Mouse (Mus musculus): ENCODE measurements around the gene Tdrd6. TPM values are rescaled to one million over a fixed set of nuclear protein-coding genes. Genes with fewer than 3 reads are reported as not detected.

Gene Tdrd6
- total RNA-seq, 1 experiment, result 0.27 TPM

DNA sequence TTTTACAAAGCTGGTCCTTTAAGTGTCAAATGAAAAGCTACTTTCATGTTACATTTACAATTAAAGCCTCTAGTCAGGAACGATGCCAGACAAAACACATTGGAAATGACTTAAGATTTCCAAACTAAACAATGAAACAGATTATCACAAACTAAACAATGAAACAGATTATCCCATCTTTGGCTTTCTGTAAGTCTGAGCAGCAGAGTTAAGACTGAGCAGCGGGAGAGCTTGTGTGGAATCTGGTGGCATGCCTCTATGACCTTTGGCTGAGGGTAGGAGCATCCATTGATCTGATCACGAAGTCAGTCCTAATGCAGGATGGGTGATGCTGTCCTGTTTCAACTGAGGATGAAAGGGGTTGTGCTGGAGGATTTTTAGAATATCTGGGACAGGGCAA lies 17.9 kb downstream of the Tdrd6 start:
- Histone ChIP-seq H3K4me1 (ENCODE audit: control insufficient read depth in 2 of 2, insufficient read depth in 2 of 2, low read length in 2 of 2, poor library complexity in 1 of 2) (no peaks in the 10 kb centered on the region), H3K9ac (ENCODE audit: insufficient read depth, low read depth, low read length, poor library complexity, severe bottlenecking) (no peak overlapping the region), H3K36me3 (ENCODE audit: control insufficient read depth, insufficient read depth, low read length, poor library complexity, severe bottlenecking) (no peaks in the 10 kb centered on the region), H3K4me3 (ENCODE audit: insufficient read depth in 1 of 2, low read depth in 1 of 2, low read length in 2 of 2, poor library complexity in 1 of 2, severe bottlenecking in 1 of 2) (no peak overlapping the region), H3K9me3 (ENCODE audit: control insufficient read depth, insufficient read depth, low read depth, low read length) (no peaks in the 10 kb centered on the region), H3K27ac (ENCODE audit: insufficient read depth, low read depth, low read length, poor library complexity, severe bottlenecking) (no peak overlapping the region)
- DNase-seq (ENCODE audit: low read depth, low spot score), result no peak
- in situ Hi-C loops (cut with MboI; ENCODE audit: low sequenced_read_pairs in 2 of 2, unreplicated experiment in 2 of 2), result loop anchor here in 1 of 2 experiments (25.0 kb wide), 1 partner anchor 350 kb away; the partner anchor contains the start of gene Adgrf1
- no peak for TF ChIP-seq HCFC1 (IDR thresholded peaks at IDR 0.05; ENCODE audit: borderline replicate concordance, insufficient read depth, low read length)

DNA sequence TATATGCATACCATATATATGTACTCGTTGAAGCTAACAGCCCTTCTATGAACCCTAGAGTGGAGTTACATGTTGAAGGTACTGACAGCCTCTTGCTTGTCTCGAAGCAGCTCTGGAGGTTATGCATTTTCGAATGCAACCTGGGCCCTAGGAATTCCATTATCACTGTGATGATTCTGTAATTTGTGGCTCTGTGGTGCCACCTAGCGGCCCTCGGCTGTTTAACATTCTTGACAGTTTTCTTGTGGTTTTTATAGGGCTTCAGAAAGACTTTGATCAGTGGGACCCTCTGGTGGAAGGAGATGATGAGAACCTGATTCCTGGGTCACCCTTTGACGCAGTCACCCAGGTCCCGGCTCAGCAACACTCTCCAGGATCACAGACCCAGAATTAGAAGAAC lies 18.5 kb downstream of the Tdrd6 start:
- in situ Hi-C loops (cut with MboI; ENCODE audit: low sequenced_read_pairs in 2 of 2, unreplicated experiment in 2 of 2), result loop anchor here in 1 of 2 experiments (25.0 kb wide), 1 partner anchor 349 kb away; the partner anchor contains the start of gene Adgrf1
- no peak overlapping the region for H3K4me3 ChIP-seq (ENCODE audit: insufficient read depth in 1 of 2, low read depth in 1 of 2, low read length in 2 of 2, poor library complexity in 1 of 2, severe bottlenecking in 1 of 2)
- no peak overlapping the region for H3K9ac ChIP-seq (ENCODE audit: insufficient read depth, low read depth, low read length, poor library complexity, severe bottlenecking)
- no peak overlapping the region for H3K27ac ChIP-seq (ENCODE audit: insufficient read depth, low read depth, low read length, poor library complexity, severe bottlenecking)
- H3K4me1 ChIP-seq (ENCODE audit: control insufficient read depth in 2 of 2, insufficient read depth in 2 of 2, low read length in 2 of 2, poor library complexity in 1 of 2), result no peaks in the 10 kb centered on the region
- no peaks in the 10 kb centered on the region for H3K9me3 ChIP-seq (ENCODE audit: control insufficient read depth, insufficient read depth, low read depth, low read length)
- TF ChIP-seq MAFK (IDR thresholded peaks at IDR 0.05; ENCODE audit: insufficient read depth, low read depth, low read length) (no peak), ZNF384 (IDR thresholded peaks at IDR 0.05; ENCODE audit: low read depth, low read length) (no peak), ZC3H11A (IDR thresholded peaks at IDR 0.05; ENCODE audit: borderline replicate concordance, low read depth, low read length) (peak; percentile 74), HCFC1 (IDR thresholded peaks at IDR 0.05; ENCODE audit: borderline replicate concordance, insufficient read depth, low read length) (no peak), CHD2 (IDR thresholded peaks at IDR 0.05; ENCODE audit: low read depth, low read length) (no peak)
- H3K36me3 ChIP-seq (ENCODE audit: control insufficient read depth, insufficient read depth, low read length, poor library complexity, severe bottlenecking), result no peaks in the 10 kb centered on the region
- DNase-seq (ENCODE audit: low read depth, low spot score), result peak; percentile 74

DNA sequence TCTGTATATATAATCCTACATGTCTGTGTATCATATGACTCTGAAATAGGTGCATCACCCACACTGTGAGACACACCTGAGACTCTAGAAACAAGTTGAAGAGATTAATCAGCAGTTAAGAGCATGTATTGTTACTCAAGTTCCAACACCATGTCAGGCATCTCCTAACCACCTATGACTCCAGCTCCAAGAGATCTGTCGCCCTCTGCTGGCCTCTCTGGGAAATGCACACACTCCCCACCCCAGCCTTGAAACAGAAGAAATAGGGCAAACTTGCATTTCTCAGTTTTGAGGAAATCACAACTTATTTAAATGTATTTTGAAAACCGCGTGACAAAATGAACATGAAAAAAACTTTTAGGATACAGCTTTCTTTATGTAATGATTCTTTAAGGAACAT lies 23.4 kb downstream of the Tdrd6 start:
- H3K9ac ChIP-seq (ENCODE audit: insufficient read depth, low read depth, low read length, poor library complexity, severe bottlenecking), result no peak overlapping the region
- peak; percentile 65 for DNase-seq (ENCODE audit: low read depth, low spot score)
- H3K27ac ChIP-seq (ENCODE audit: insufficient read depth, low read depth, low read length, poor library complexity, severe bottlenecking), result no peak overlapping the region
- no peaks in the 10 kb centered on the region for H3K4me1 ChIP-seq (ENCODE audit: control insufficient read depth in 2 of 2, insufficient read depth in 2 of 2, low read length in 2 of 2, poor library complexity in 1 of 2)
- H3K9me3 ChIP-seq (ENCODE audit: control insufficient read depth, insufficient read depth, low read depth, low read length), result no peaks in the 10 kb centered on the region
- in situ Hi-C loops (cut with MboI; ENCODE audit: low sequenced_read_pairs in 2 of 2, unreplicated experiment in 2 of 2), result loop anchor here (5.0 to 25.0 kb wide), 4 partner anchors 89 to 344 kb away; partner anchors contain the start of gene Adgrf1 (in 1 of the 2)
- no peak overlapping the region for H3K4me3 ChIP-seq (ENCODE audit: insufficient read depth in 1 of 2, low read depth in 1 of 2, low read length in 2 of 2, poor library complexity in 1 of 2, severe bottlenecking in 1 of 2)
- TF ChIP-seq MAFK (IDR thresholded peaks at IDR 0.05; ENCODE audit: insufficient read depth, low read depth, low read length) (no peak), ZC3H11A (IDR thresholded peaks at IDR 0.05; ENCODE audit: borderline replicate concordance, low read depth, low read length) (peak; percentile 90)
- H3K36me3 ChIP-seq (ENCODE audit: control insufficient read depth, insufficient read depth, low read length, poor library complexity, severe bottlenecking), result no peaks in the 10 kb centered on the region

DNA sequence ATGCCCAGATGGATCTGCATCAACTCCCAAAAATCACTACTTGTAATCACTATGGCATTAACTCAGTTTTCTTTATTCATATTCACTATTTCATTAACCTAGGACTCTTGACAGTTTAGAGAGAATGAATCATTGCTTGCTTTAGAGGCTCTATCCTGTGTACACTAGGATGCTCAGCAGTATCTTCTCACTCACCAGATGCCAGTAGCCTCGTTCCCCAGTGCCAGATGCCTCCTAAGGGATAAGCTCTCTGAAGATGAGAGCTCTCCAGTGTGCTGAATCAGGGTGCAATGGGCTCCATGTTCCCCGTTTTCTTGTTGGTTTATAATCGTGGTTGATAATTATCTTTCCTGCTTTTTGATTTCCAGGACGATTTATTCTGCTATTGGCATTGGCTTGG lies 31.4 kb downstream of the Tdrd6 start:
- no peaks in the 10 kb centered on the region for H3K9me3 ChIP-seq (ENCODE audit: control insufficient read depth, insufficient read depth, low read depth, low read length)
- no peaks in the 10 kb centered on the region for H3K4me1 ChIP-seq (ENCODE audit: control insufficient read depth in 2 of 2, insufficient read depth in 2 of 2, low read length in 2 of 2, poor library complexity in 1 of 2)
- no peak for TF ChIP-seq ZNF384 (IDR thresholded peaks at IDR 0.05; ENCODE audit: low read depth, low read length)
- no peak for TF ChIP-seq ZC3H11A (IDR thresholded peaks at IDR 0.05; ENCODE audit: borderline replicate concordance, low read depth, low read length)
- TF ChIP-seq HCFC1 (IDR thresholded peaks at IDR 0.05; ENCODE audit: borderline replicate concordance, insufficient read depth, low read length), result no peak
- no peak for TF ChIP-seq CHD2 (IDR thresholded peaks at IDR 0.05; ENCODE audit: low read depth, low read length)
- no peak for TF ChIP-seq MAFK (IDR thresholded peaks at IDR 0.05; ENCODE audit: insufficient read depth, low read depth, low read length)
- no peak overlapping the region for H3K4me3 ChIP-seq (ENCODE audit: insufficient read depth in 1 of 2, low read depth in 1 of 2, low read length in 2 of 2, poor library complexity in 1 of 2, severe bottlenecking in 1 of 2)
- no peaks in the 10 kb centered on the region for H3K36me3 ChIP-seq (ENCODE audit: control insufficient read depth, insufficient read depth, low read length, poor library complexity, severe bottlenecking)
- no peak overlapping the region for H3K27ac ChIP-seq (ENCODE audit: insufficient read depth, low read depth, low read length, poor library complexity, severe bottlenecking)
- no peak overlapping the region for H3K9ac ChIP-seq (ENCODE audit: insufficient read depth, low read depth, low read length, poor library complexity, severe bottlenecking)
- in situ Hi-C loops (cut with MboI; ENCODE audit: low sequenced_read_pairs in 2 of 2, unreplicated experiment in 2 of 2), result no loop called here
- DNase-seq (ENCODE audit: low read depth, low spot score), result no peak

DNA sequence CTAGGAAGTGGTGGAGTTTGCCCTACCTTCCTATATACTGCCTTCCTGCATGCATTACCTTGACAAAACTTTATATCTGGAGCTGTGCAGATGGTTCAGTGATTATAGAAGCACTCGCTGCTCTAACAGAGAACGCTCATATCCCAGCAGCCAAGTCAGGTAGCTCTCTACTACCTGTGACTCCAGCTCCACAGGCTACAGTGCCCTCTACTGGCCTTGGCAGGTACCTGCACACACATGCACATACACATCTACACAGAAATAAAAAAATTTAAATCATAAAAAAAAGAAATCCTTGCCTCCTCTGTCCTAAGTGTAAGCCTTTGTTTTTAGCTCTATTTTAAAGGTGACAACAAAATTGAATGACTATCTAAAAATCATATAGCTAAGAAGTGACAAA lies 32.4 kb downstream of the Tdrd6 start:
- no peaks in the 10 kb centered on the region for H3K9me3 ChIP-seq (ENCODE audit: control insufficient read depth, insufficient read depth, low read depth, low read length)
- no peaks in the 10 kb centered on the region for H3K36me3 ChIP-seq (ENCODE audit: control insufficient read depth, insufficient read depth, low read length, poor library complexity, severe bottlenecking)
- in situ Hi-C loops (cut with MboI; ENCODE audit: low sequenced_read_pairs in 2 of 2, unreplicated experiment in 2 of 2), result no loop called here
- H3K27ac ChIP-seq (ENCODE audit: insufficient read depth, low read depth, low read length, poor library complexity, severe bottlenecking), result no peak overlapping the region
- no peak for DNase-seq (ENCODE audit: low read depth, low spot score)
- TF ChIP-seq ZNF384 (IDR thresholded peaks at IDR 0.05; ENCODE audit: low read depth, low read length), result no peak
- TF ChIP-seq CHD2 (IDR thresholded peaks at IDR 0.05; ENCODE audit: low read depth, low read length), result no peak
- no peak for TF ChIP-seq MAFK (IDR thresholded peaks at IDR 0.05; ENCODE audit: insufficient read depth, low read depth, low read length)
- no peak for TF ChIP-seq ZC3H11A (IDR thresholded peaks at IDR 0.05; ENCODE audit: borderline replicate concordance, low read depth, low read length)
- no peak for TF ChIP-seq HCFC1 (IDR thresholded peaks at IDR 0.05; ENCODE audit: borderline replicate concordance, insufficient read depth, low read length)
- H3K4me1 ChIP-seq (ENCODE audit: control insufficient read depth in 2 of 2, insufficient read depth in 2 of 2, low read length in 2 of 2, poor library complexity in 1 of 2), result peaks cover under 1 to 1% of the 10 kb centered on the region in 2 experiments; a peak in 1 of 4 replicates
- H3K4me3 ChIP-seq (ENCODE audit: insufficient read depth in 1 of 2, low read depth in 1 of 2, low read length in 2 of 2, poor library complexity in 1 of 2, severe bottlenecking in 1 of 2), result no peak overlapping the region
- no peak overlapping the region for H3K9ac ChIP-seq (ENCODE audit: insufficient read depth, low read depth, low read length, poor library complexity, severe bottlenecking)

Data from ES-E14 (cell line).